Mouse (Mus musculus) CH12.LX (cell line): ENCODE measurements around the gene Pes1. TPM values are rescaled to one million over a fixed set of nuclear protein-coding genes. Genes with fewer than 3 reads are reported as not detected.

Experiments used
- DNase-seq: peaks from one replicate; pipeline ENCODE4 v3.0.0-alpha.2; 2013; ENCODE audit errors: extremely low read depth
- H3K27ac ChIP-seq: 2 replicates; pipeline ENCODE4 v1.5.1; 2012; ENCODE audit warnings: low read depth, mild to moderate bottlenecking, control low read depth, moderate library complexity; ENCODE audit not compliant: insufficient read depth
- H3K27me3 ChIP-seq: replicated peaks from 2 replicates; pipeline ENCODE3; 2012; ENCODE audit warnings: inconsistent platforms
- H3K36me3 ChIP-seq, 2 experiments: replicated peaks in 1 of 2; 2 replicates each; pipeline versions ENCODE3 to v1.6.1; 2012; ENCODE audit warnings: inconsistent platforms in 1 of 2, low read length in 1 of 2, mild to moderate bottlenecking in 1 of 2, mixed read lengths in 1 of 2, moderate library complexity in 1 of 2; ENCODE audit not compliant: control insufficient read depth in 1 of 2, insufficient read depth in 1 of 2
- H3K4me1 ChIP-seq, 2 experiments: 2 replicates each; pipeline ENCODE4 v1.6.1; 2012; ENCODE audit warnings: inconsistent platforms in 1 of 2, moderate library complexity in 1 of 2; ENCODE audit not compliant: insufficient read depth in 2 of 2, control insufficient read depth in 1 of 2
- H3K4me2 ChIP-seq: 2 replicates; pipeline ENCODE4 v1.6.1; 2012; ENCODE audit warnings: low read depth, mild to moderate bottlenecking, control low read depth; ENCODE audit not compliant: poor library complexity, insufficient read depth, severe bottlenecking
- H3K4me3 ChIP-seq, 3 experiments: fragments of 150-350 bp in 1 of 3; sonication (generic) in 1 of 3; replicated peaks in 1 of 3; 2 replicates each; pipeline versions ENCODE3 to v1.5.1; 2011 to 2012; ENCODE audit warnings: low read depth in 2 of 3, low read length in 2 of 3, mild to moderate bottlenecking in 2 of 3, moderate library complexity in 2 of 3, control low read depth in 1 of 3, improper control_type of control experiment in 1 of 3, inconsistent platforms in 1 of 3, mixed read lengths in 1 of 3; ENCODE audit not compliant: poor library complexity in 1 of 3
- H3K79me2 ChIP-seq: replicated peaks from 2 replicates; pipeline ENCODE4 v1.6.1; 2012; ENCODE audit warnings: mild to moderate bottlenecking, moderate library complexity; ENCODE audit not compliant: control insufficient read depth, poor library complexity, insufficient read depth, severe bottlenecking; ENCODE audit errors: extremely low read depth
- H3K9ac ChIP-seq: 2 replicates; pipeline ENCODE4 v1.6.1; 2012; ENCODE audit warnings: low read depth, mild to moderate bottlenecking, control low read depth, moderate library complexity; ENCODE audit not compliant: insufficient read depth
- H3K9me3 ChIP-seq: replicated peaks from 2 replicates; pipeline ENCODE3; 2012; ENCODE audit warnings: low read length, inconsistent platforms, mixed read lengths
- BHLHE40 ChIP-seq: IDR thresholded peaks from 2 replicates; pipeline ENCODE4 v1.6.1; 2011; ENCODE audit warnings: mild to moderate bottlenecking, low read depth, low read length, improper control_type of control experiment
- CHD1 ChIP-seq: IDR thresholded peaks from 2 replicates; pipeline ENCODE4 v1.6.1; 2012; ENCODE audit warnings: low read depth, low read length, improper control_type of control experiment, inconsistent platforms
- CTCF ChIP-seq, 2 experiments: IDR thresholded peaks in 1 of 2; conservative IDR thresholded peaks in 1 of 2; 2 replicates each; pipeline ENCODE4 v1.5.1; 2011 to 2012; ENCODE audit warnings: low read depth in 2 of 2, low read length in 2 of 2, improper control_type of control experiment in 1 of 2, inconsistent platforms in 1 of 2, mild to moderate bottlenecking in 1 of 2, moderate library complexity in 1 of 2
- E2F4 ChIP-seq: IDR thresholded peaks from 2 replicates; pipeline ENCODE4 v1.6.1; 2011; ENCODE audit warnings: low read depth, low read length, improper control_type of control experiment; ENCODE audit not compliant: insufficient replicate concordance
- ELF1 ChIP-seq: IDR thresholded peaks from 2 replicates; pipeline ENCODE4 v1.6.1; 2014; ENCODE audit warnings: low read depth, mild to moderate bottlenecking, inconsistent platforms, low read length, improper control_type of control experiment
- ETS1 ChIP-seq: conservative IDR thresholded peaks from 2 replicates; pipeline ENCODE4 v1.6.1; 2012; ENCODE audit warnings: low read depth, mild to moderate bottlenecking, inconsistent platforms, low read length, improper control_type of control experiment, moderate library complexity
- GABPA ChIP-seq: IDR thresholded peaks from 2 replicates; pipeline ENCODE4 v1.6.1; 2012; ENCODE audit warnings: low read depth, low read length, improper control_type of control experiment, inconsistent platforms; ENCODE audit not compliant: insufficient replicate concordance
- HCFC1 ChIP-seq: IDR thresholded peaks from 2 replicates; pipeline ENCODE4 v1.6.1; 2012; ENCODE audit warnings: low read depth, mild to moderate bottlenecking, inconsistent platforms, low read length, improper control_type of control experiment
- JUND ChIP-seq: conservative IDR thresholded peaks from 2 replicates; pipeline ENCODE4 v1.6.1; 2011; ENCODE audit warnings: low read depth, low read length, improper control_type of control experiment
- MAFK ChIP-seq: IDR thresholded peaks from 2 replicates; pipeline ENCODE4 v1.6.1; 2011; ENCODE audit warnings: low read length, improper control_type of control experiment; ENCODE audit not compliant: insufficient replicate concordance
- MAX ChIP-seq: IDR thresholded peaks from 2 replicates; pipeline ENCODE4 v1.6.1; 2011; ENCODE audit warnings: low read length, improper control_type of control experiment
- MEF2A ChIP-seq: IDR thresholded peaks from 2 replicates; pipeline ENCODE4 v1.6.1; 2014; ENCODE audit warnings: low read depth, mild to moderate bottlenecking, inconsistent platforms, low read length, improper control_type of control experiment, borderline replicate concordance
- NELFE ChIP-seq: IDR thresholded peaks from 2 replicates; pipeline ENCODE4 v1.6.1; 2011; ENCODE audit warnings: low read depth, low read length, improper control_type of control experiment
- NRF1 ChIP-seq: IDR thresholded peaks from 2 replicates; pipeline ENCODE4 v1.6.1; 2014; ENCODE audit warnings: low read depth, mild to moderate bottlenecking, inconsistent platforms, low read length, improper control_type of control experiment, moderate library complexity
- PAX5 ChIP-seq: IDR thresholded peaks from 2 replicates; pipeline ENCODE4 v1.6.1; 2012; ENCODE audit warnings: low read length, inconsistent platforms, mixed read lengths
- RCOR1 ChIP-seq: conservative IDR thresholded peaks from 2 replicates; pipeline ENCODE4 v1.6.1; 2012; ENCODE audit warnings: low read depth, mild to moderate bottlenecking, inconsistent platforms, low read length, improper control_type of control experiment
- SIN3A ChIP-seq: IDR thresholded peaks from 2 replicates; pipeline ENCODE4 v1.6.1; 2012; ENCODE audit warnings: low read length, improper control_type of control experiment, inconsistent platforms
- SMC3 ChIP-seq: IDR thresholded peaks from 2 replicates; pipeline ENCODE4 v1.6.1; 2011; ENCODE audit warnings: low read depth, low read length, improper control_type of control experiment
- TCF12 ChIP-seq: IDR thresholded peaks from 2 replicates; pipeline ENCODE4 v1.6.1; 2014; ENCODE audit warnings: low read depth, mild to moderate bottlenecking, inconsistent platforms, low read length, improper control_type of control experiment
- UBTF ChIP-seq: IDR thresholded peaks from 2 replicates; pipeline ENCODE4 v1.6.1; 2012; ENCODE audit warnings: low read depth, mild to moderate bottlenecking, inconsistent platforms, low read length, improper control_type of control experiment, moderate library complexity
- ZC3H11A ChIP-seq: IDR thresholded peaks from 2 replicates; pipeline ENCODE4 v1.6.1; 2012; ENCODE audit warnings: low read depth, mild to moderate bottlenecking, inconsistent platforms, low read length, improper control_type of control experiment
- ZNF384 ChIP-seq: IDR thresholded peaks from 2 replicates; pipeline ENCODE4 v1.6.1; 2012; ENCODE audit warnings: low read depth, low read length, improper control_type of control experiment, inconsistent platforms
- dilution Hi-C: fragments of 300-500 bp; cut with MboI; formaldehyde crosslinking; loops from 2 replicates; pipeline ENCODE4 v1.14.3; 2020; ENCODE audit warnings: low sequenced_read_pairs; ENCODE audit not compliant: extremely low pct_unique_long_range_greater_than_20kb, extremely low pct_ligation_motif_present
- in situ Hi-C: fragments of 300-500 bp; cut with MboI; formaldehyde crosslinking; loops from 3 replicates; pipeline ENCODE4 v1.14.3; 2019; ENCODE audit warnings: low sequenced_read_pairs, low pct_ligation_motif_present, low pct_unique_long_range_greater_than_20kb, mixed read lengths
- polyA plus RNA-seq: library from polyadenylated mRNA; unstranded; fragments of >175 nt; gene quantifications from 2 replicates; pipeline ENCODE4 v1.2.1, GENCODE M21; 2012; ENCODE audit warnings: low read depth; ENCODE audit not compliant: insufficient read length
- total RNA-seq, 2 experiments: library from RNA; depleted of rRNA; stranded (reverse); fragments of 300-350 nt in 1 of 2; fragments of >200 nt in 1 of 2; gene quantifications; 2 replicates each; pipeline ENCODE4 v1.2.3; 2012 to 2014

Pes1 gene
- total and polyA plus RNA-seq, 3 experiments, result 120 to 311 (median 226) TPM

- Histone ChIP-seq H3K4me1 (peaks cover 13 to 26% of the 10 kb centered on the region in 2 experiments), H3K27me3 (peaks cover 12% of the 10 kb centered on the region), H3K9ac (no peak overlapping the region), H3K79me2 (no peaks in the 10 kb centered on the region), H3K27ac (no peak overlapping the region), H3K4me3 (no peak overlapping the region), H3K9me3 (peaks cover 2% of the 10 kb centered on the region), H3K36me3 (no peaks in the 10 kb centered on the region), H3K4me2 (no peak overlapping the region)
- DNase-seq, result no peak
- dilution Hi-C loops, result no loop called here
- in situ Hi-C loops, result no loop called here
- TF ChIP-seq GABPA (no peak), E2F4 (no peak), ZNF384 (no peak), MEF2A (no peak), JUND (no peak), NELFE (no peak), SIN3A (no peak), HCFC1 (no peak), TCF12 (no peak), RCOR1 (no peak), MAFK (no peak), SMC3 (no peak), BHLHE40 (no peak), ETS1 (no peak), MAX (no peak), ELF1 (no peak), UBTF (no peak)
These were observed 64.0 kb downstream of the Pes1 start for GRCm38 (mm10) chr11:4027561-4028334.

- dilution Hi-C loops (no loop called here), in situ Hi-C loops (no loop called here)
- H3K4me2 ChIP-seq, result no peak overlapping the region
- H3K9ac ChIP-seq, result no peak overlapping the region
- H3K9me3 ChIP-seq, result no peaks in the 10 kb centered on the region
- H3K4me1 ChIP-seq, result peaks cover 13 to 40% of the 10 kb centered on the region in 2 experiments
- H3K79me2 ChIP-seq, result no peaks in the 10 kb centered on the region
- H3K36me3 ChIP-seq, result no peaks in the 10 kb centered on the region
- no peak overlapping the region for H3K27ac ChIP-seq
- H3K27me3 ChIP-seq, result peaks cover 8% of the 10 kb centered on the region
- no peak for DNase-seq
- TF ChIP-seq CTCF (conservative IDR thresholded peaks at IDR 0.05 in 1 of 2, IDR thresholded peaks at IDR 0.05 in 1 of 2; ENCODE audit: low read depth in 2 of 2, low read length in 2 of 2) (peak in 1 of 2 experiments; percentile 22; a peak in 1 of 4 replicates), UBTF (no peak), MAFK (no peak), NRF1 (no peak), E2F4 (no peak), ZC3H11A (no peak), PAX5 (no peak), CHD1 (no peak)
- no peak overlapping the region for H3K4me3 ChIP-seq
These were observed 65.6 kb downstream of the Pes1 start for GRCm38 (mm10) chr11:4029343-4029742.

Other genes with a start within 250 kb of the Pes1 start
- not detected in 2 replicates for gene Osbp2, start 100.1 kb upstream of the Pes1 start, total RNA-seq (2012; rRNA removed)
- gene Osbp2, start 100.1 kb upstream of the Pes1 start, total RNA-seq (2014; rRNA removed), result not detected in 2 replicates
- not detected in 2 replicates for gene Osbp2, start 100.1 kb upstream of the Pes1 start, polyA plus RNA-seq
- gene 4921536K21Rik, start 68.9 kb upstream of the Pes1 start, total RNA-seq (2012; rRNA removed), result 0.08 and 0.21 TPM in 2 replicates
- 0.08 TPM in 1 of 2 replicates, not detected in the other for gene 4921536K21Rik, start 68.9 kb upstream of the Pes1 start, total RNA-seq (2014; rRNA removed)
- 0.56 and 0.61 TPM in 2 replicates for gene 4921536K21Rik, start 68.9 kb upstream of the Pes1 start, polyA plus RNA-seq
- 4.7 and 4.8 TPM in 2 replicates for gene Dusp18, start 68.7 kb upstream of the Pes1 start, total RNA-seq (2012; rRNA removed)
- gene Dusp18, start 68.7 kb upstream of the Pes1 start, total RNA-seq (2014; rRNA removed), result 2.3 and 2.8 TPM in 2 replicates
- 5.5 and 6.6 TPM in 2 replicates for gene Dusp18, start 68.7 kb upstream of the Pes1 start, polyA plus RNA-seq
- 9.5 and 10.9 TPM in 2 replicates for gene Slc35e4, start 49.3 kb upstream of the Pes1 start, total RNA-seq (2012; rRNA removed)
- 3.3 and 4.5 TPM in 2 replicates for gene Slc35e4, start 49.3 kb upstream of the Pes1 start, total RNA-seq (2014; rRNA removed)
- 4.0 and 4.6 TPM in 2 replicates for gene Slc35e4, start 49.3 kb upstream of the Pes1 start, polyA plus RNA-seq
- 4.7 and 8.6 TPM in 2 replicates for gene Tcn2, start 31.8 kb upstream of the Pes1 start, total RNA-seq (2012; rRNA removed)
- 1.2 and 1.3 TPM in 2 replicates for gene Tcn2, start 31.8 kb upstream of the Pes1 start, total RNA-seq (2014; rRNA removed)
- 2.5 and 2.7 TPM in 2 replicates for gene Tcn2, start 31.8 kb upstream of the Pes1 start, polyA plus RNA-seq
- gene 4930556J24Rik, start 12.8 kb downstream of the Pes1 start, total RNA-seq (2012; rRNA removed), result 0.21 and 0.50 TPM in 2 replicates
- gene 4930556J24Rik, start 12.8 kb downstream of the Pes1 start, total RNA-seq (2014; rRNA removed), result not detected in 2 replicates
- gene 4930556J24Rik, start 12.8 kb downstream of the Pes1 start, polyA plus RNA-seq, result 0.70 and 0.78 TPM in 2 replicates
- gene Gal3st1, start 19.7 kb downstream of the Pes1 start, total RNA-seq (2012; rRNA removed), result 0.08 TPM in 1 of 2 replicates, not detected in the other
- gene Gal3st1, start 19.7 kb downstream of the Pes1 start, total RNA-seq (2014; rRNA removed), result not detected in 2 replicates
- 0.14 TPM in 1 of 2 replicates, not detected in the other for gene Gal3st1, start 19.7 kb downstream of the Pes1 start, polyA plus RNA-seq
- 0.47 and 0.55 TPM in 2 replicates for gene Sec14l4, start 67.5 kb downstream of the Pes1 start, total RNA-seq (2012; rRNA removed)
- gene Sec14l4, start 67.5 kb downstream of the Pes1 start, total RNA-seq (2014; rRNA removed), result 0.42 and 0.46 TPM in 2 replicates
- 2.2 and 3.5 TPM in 2 replicates for gene Sec14l4, start 67.5 kb downstream of the Pes1 start, polyA plus RNA-seq
- gene Sec14l3, start 100.9 kb downstream of the Pes1 start, total RNA-seq (2012; rRNA removed), result 0.21 TPM in 1 of 2 replicates, not detected in the other
- not detected in 2 replicates for gene Sec14l3, start 100.9 kb downstream of the Pes1 start, total RNA-seq (2014; rRNA removed)
- not detected in 2 replicates for gene Sec14l3, start 100.9 kb downstream of the Pes1 start, polyA plus RNA-seq
- 30.0 and 41.0 TPM in 2 replicates for gene Mtfp1, start 131.5 kb downstream of the Pes1 start, total RNA-seq (2012; rRNA removed)
- gene Mtfp1, start 131.5 kb downstream of the Pes1 start, total RNA-seq (2014; rRNA removed), result 22.1 and 22.3 TPM in 2 replicates
- gene Mtfp1, start 131.5 kb downstream of the Pes1 start, polyA plus RNA-seq, result 27.0 and 27.7 TPM in 2 replicates
- gene Sec14l2, start 159.4 kb downstream of the Pes1 start, total RNA-seq (2012; rRNA removed), result 21.5 and 26.1 TPM in 2 replicates
- gene Sec14l2, start 159.4 kb downstream of the Pes1 start, total RNA-seq (2014; rRNA removed), result 21.9 and 24.2 TPM in 2 replicates
- gene Sec14l2, start 159.4 kb downstream of the Pes1 start, polyA plus RNA-seq, result 16.7 and 19.0 TPM in 2 replicates
- 24.8 and 25.0 TPM in 2 replicates for gene Rnf215, start 171.2 kb downstream of the Pes1 start, total RNA-seq (2012; rRNA removed)
- gene Rnf215, start 171.2 kb downstream of the Pes1 start, total RNA-seq (2014; rRNA removed), result 14.9 and 18.2 TPM in 2 replicates
- gene Rnf215, start 171.2 kb downstream of the Pes1 start, polyA plus RNA-seq, result 22.5 and 24.3 TPM in 2 replicates
- gene Ccdc157, start 196.3 kb downstream of the Pes1 start, total RNA-seq (2012; rRNA removed), result 4.2 and 4.4 TPM in 2 replicates
- gene Ccdc157, start 196.3 kb downstream of the Pes1 start, total RNA-seq (2014; rRNA removed), result 2.3 and 2.6 TPM in 2 replicates
- 3.9 and 4.0 TPM in 2 replicates for gene Ccdc157, start 196.3 kb downstream of the Pes1 start, polyA plus RNA-seq
- 46.5 and 56.9 TPM in 2 replicates for gene Sf3a1, start 196.4 kb downstream of the Pes1 start, total RNA-seq (2012; rRNA removed)
- gene Sf3a1, start 196.4 kb downstream of the Pes1 start, total RNA-seq (2014; rRNA removed), result 28.6 and 29.5 TPM in 2 replicates
- gene Sf3a1, start 196.4 kb downstream of the Pes1 start, polyA plus RNA-seq, result 93.4 and 97.6 TPM in 2 replicates
- gene Tbc1d10a, start 222.8 kb downstream of the Pes1 start, total RNA-seq (2012; rRNA removed), result 30.3 and 37.7 TPM in 2 replicates
- gene Tbc1d10a, start 222.8 kb downstream of the Pes1 start, total RNA-seq (2014; rRNA removed), result 30.9 and 33.9 TPM in 2 replicates
- 33.5 and 37.6 TPM in 2 replicates for gene Tbc1d10a, start 222.8 kb downstream of the Pes1 start, polyA plus RNA-seq